Mouse (Mus musculus) splenic B cell, adult 2 months (primary cell): ENCODE measurements around the gene Hexim2.

Experiments
- DNase-seq: peaks from one replicate; pipeline ENCODE4 v3.0.0-alpha.2; 2011; ENCODE audit warnings: low read depth, low spot score
- H3K27me3 ChIP-seq: 2 replicates; pipeline ENCODE4 v1.6.1; 2012; ENCODE audit warnings: mild to moderate bottlenecking, low read length, moderate library complexity, mixed read lengths; ENCODE audit not compliant: control insufficient read depth, poor library complexity, insufficient read depth, severe bottlenecking
- H3K36me3 ChIP-seq: 2 replicates; pipeline ENCODE4 v1.6.1; 2012; ENCODE audit warnings: mild to moderate bottlenecking, low read length, moderate library complexity, mixed read lengths; ENCODE audit not compliant: control insufficient read depth, poor library complexity, insufficient read depth, severe bottlenecking

Gene Hexim2

GRCm38 (mm10) chr11:103180426-103180825, 48.2 kb downstream of the Hexim2 start:
- no peak for DNase-seq
- H3K36me3 ChIP-seq = peaks cover 15% of the 10 kb centered on the region
- no peaks in the 10 kb centered on the region for H3K27me3 ChIP-seq

GRCm38 (mm10) chr11:103181349-103181748, 49.1 kb downstream of the Hexim2 start:
- Histone ChIP-seq H3K36me3 (peaks cover 16% of the 10 kb centered on the region), H3K27me3 (no peaks in the 10 kb centered on the region)
- DNase-seq = no peak

GRCm38 (mm10) chr11:103181911-103182310, 49.7 kb downstream of the Hexim2 start:
- DNase-seq = no peak
- Histone ChIP-seq H3K27me3 (no peaks in the 10 kb centered on the region), H3K36me3 (peaks cover 19% of the 10 kb centered on the region)

GRCm38 (mm10) chr11:103184891-103185290, 52.7 kb downstream of the Hexim2 start:
- H3K36me3 ChIP-seq = peaks cover 23% of the 10 kb centered on the region
- peak; percentile 79 for DNase-seq
- H3K27me3 ChIP-seq = no peaks in the 10 kb centered on the region
